Mouse (Mus musculus) natural killer cell, adult 2 months (primary cell): Measurements from ENCODE around the gene Maml3.

ENCODE experiments used
- DNase-seq, 2 experiments: peaks; one replicate each; pipeline ENCODE4 v3.0.0; 2022; ENCODE audit warnings: low spot score in 2 of 2

Maml3 gene

DNA sequence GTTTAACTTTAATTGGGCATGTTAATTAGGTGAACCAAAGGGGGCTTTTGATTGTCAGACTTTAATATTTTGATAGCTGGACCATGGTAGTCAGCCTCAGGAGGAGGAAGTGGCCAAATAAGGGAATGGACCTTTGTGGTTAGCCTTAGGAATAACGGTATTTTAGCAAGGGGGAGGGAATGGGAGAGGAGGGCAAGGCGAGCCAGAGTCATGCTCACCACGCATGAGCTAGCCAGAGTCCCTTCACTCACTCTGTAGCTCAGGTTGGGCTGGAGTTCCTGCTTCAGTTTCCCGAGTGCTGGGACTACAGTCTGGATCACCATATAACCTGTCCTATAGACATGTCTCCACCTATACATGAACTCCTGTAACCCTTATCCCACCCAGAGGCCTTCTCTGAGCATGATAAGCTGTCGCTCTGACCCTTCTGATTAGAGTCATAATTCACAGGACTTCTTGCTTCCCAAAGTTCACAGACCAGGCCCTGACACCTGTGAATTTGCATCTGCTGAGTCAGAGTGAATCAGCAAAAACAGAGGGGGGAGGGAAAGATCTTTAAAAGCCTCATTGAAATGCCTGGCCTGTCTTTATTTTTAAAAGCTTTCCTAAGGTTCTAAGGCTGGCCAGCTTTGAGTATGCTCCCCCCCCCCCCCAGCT lies 434.3 kb downstream of the Maml3 start:
- no peak for DNase-seq

DNA sequence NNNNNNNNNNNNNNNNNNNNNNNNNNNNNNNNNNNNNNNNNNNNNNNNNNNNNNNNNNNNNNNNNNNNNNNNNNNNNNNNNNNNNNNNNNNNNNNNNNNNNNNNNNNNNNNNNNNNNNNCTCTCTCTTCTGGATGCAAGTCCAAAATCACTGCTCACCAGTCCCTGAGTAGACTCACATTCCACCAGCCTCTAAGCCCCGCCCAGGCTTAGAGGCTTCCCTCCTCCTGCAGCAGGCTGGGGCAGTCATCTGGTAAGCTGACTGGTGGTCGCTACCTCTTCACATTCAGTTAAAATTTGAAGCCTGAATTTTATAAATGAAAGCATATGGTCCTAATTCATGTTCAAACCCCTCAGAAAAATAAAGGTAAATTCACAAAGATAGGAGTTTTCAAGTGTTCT lies 436.3 kb downstream of the Maml3 start:
- DNase-seq: no peak

DNA sequence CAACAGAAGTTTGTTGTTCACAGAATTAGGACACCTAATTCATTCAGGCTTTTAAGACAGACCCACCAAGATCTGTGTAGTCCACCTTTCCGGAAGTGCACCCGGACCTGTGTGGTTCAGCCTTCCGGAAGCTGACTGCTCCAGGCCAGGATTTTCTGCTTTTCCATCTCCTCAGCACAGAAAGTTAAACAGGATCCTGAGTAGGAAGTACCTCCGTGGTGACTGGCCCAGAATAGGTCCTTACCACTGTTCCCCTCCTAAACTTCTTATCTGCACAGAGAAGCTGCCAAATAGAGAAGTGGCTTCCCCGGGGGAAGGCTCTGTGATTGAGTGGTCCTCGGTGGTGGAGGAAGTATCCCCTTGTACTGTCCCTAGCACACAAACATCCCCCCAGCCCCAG lies 442.3 kb downstream of the Maml3 start:
- DNase-seq: no peak

DNA sequence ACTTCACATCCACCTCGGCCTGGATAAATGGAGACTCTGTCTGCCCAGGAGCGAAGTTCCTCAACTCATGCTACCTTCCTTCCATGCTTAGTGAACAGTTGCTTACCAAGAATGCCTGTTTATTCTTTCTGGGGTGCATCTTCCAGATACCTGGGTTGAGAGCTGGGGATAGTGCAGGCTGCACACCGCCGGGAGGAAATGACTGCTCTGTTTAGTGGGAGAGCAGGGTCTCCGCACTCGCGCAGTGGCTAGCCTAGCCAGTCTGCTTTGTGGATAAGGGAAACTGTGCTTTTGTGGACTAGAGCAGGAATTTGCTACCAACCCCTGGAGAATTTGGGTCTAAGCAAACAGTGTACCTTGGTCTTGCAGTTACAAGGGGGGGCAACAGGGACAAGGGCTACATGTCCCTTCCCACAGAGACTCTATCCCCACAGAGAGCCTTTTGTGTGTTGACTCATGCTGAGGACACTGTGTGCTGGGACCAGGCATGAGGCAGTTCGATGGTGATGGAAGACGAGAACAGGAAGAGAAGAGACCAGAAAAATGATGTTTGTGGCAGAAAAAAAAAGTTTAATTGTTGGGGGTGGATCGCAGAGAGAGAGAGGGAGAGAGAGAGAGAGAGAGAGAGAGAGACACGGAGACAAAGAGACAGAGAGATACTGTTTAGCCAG lies 442.9 kb downstream of the Maml3 start:
- no peak for DNase-seq

DNA sequence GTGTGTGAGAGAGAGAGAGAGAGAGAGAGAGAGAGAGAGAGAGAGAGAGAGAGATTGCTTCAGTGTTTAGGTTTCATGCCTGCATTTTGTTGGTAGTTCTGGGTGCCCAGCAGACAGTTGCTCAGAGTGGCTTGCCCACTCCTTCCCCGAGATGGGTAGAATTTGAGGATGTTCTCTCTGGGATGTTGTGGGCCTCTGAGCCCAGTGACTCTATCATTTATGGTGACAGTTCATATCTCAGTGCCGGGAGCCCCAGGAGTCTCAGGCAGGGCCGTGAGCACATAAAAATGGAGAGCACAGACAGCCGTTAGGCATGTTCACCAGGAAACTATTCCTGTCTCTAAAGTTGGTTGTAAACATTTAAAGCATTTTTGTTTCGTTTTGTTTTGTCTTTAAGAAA lies 443.5 kb downstream of the Maml3 start:
- no peak for DNase-seq

DNA sequence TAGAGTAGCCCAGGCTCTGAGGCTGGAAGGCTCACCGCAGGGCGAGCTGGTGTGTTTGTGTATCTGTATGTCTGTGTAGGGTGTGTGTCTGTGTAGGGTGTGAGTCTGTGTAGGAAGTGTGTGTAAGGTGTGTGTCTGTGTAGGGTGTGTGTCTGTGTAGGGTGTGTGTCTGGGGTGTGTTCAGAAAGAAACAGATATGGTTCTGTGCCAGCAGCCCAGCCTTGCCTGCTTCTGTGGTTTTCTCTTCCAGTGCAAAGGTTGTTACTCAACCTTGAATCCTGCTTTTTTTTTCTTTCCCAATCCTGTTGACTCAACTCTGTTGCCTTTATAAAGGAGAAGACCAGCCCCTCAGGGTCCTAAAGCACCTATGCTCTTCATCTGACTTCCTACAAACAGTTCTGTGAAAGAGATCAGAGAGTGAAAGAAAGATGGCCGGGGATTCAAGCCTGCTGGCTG lies 444.0 kb downstream of the Maml3 start:
- no peak for DNase-seq

DNA sequence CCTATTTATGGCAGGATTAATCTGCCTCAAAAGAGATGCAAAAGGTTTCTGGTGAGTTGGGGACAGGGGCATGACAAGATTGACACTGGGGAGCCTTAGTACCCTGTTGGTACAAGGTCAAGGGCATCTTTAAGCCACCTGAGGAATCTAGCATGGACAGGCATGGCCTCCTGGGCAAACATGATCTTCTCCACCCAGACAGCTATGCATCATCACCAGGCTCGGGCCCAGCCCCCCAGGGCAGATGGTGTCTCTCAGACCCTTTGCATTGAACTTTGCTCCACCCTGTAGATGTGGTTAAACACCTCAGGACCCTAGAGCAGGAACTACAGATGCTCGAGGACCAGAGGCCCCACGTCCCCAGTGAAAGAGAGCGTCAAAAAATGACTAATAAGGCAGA lies 444.8 kb downstream of the Maml3 start, which contains the start of gene Mgst2:
TSS of gene Mgst2 (plus strand) at position 301 of the 400 bp plus-strand sequence.
- no peak for DNase-seq

DNA sequence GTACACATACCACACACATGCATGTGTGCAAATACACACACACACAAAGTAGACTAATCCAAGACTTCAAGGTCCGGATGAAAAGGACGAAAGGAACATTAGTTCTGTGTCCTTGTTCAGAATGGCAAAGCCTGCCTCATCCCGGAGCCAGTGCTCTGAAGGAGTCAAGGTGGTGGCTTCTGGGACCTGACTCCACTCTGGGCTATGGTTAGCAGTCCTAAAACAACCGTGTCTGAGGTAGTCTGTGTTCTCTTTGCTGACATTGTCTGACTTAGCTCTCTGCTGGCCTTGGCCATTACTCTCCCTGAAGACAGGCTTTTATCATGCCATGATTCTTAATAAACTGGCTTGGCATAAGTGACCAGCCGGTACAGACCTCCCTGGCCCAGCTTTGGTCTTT lies 445.5 kb downstream of the Maml3 start:
- DNase-seq: no peak

DNA sequence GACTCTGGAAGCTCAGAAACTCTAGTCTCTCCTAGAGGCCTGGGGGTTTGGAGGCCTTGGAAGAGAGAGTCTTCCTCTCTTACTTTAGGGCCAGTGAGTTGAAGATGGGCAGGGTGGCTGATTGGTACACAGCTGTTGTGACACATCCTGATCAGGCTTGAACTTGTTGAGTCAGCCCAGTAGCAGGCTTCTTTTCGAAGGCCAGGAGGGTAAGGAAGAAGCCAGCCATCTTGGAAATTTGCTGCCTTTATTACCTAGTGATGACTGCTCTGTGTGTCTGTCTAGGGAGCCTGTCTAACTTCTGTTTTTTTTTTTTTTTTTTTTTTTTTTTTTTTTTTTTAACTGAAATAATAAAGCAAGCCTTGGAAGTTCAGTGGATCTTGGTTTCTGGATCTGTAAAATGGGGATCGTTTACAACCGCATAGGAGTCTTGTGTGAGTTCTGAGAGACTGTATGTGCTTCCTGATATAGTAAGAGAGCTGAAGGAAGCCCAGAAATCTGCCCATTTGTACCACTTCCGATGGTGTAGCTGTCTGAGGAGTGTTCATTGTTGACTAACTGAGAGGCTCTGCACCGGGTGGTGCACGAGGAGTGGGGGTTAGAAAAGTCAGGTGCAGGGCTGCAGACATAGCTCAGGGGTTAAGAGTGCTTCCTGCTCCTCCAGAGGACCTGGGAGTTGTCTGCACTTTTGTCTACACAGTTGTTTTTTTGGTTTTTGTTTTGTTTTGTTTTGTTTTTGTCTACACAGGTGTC lies 450.4 kb downstream of the Maml3 start:
- DNase-seq: peak; percentile 17 to 50

DNA sequence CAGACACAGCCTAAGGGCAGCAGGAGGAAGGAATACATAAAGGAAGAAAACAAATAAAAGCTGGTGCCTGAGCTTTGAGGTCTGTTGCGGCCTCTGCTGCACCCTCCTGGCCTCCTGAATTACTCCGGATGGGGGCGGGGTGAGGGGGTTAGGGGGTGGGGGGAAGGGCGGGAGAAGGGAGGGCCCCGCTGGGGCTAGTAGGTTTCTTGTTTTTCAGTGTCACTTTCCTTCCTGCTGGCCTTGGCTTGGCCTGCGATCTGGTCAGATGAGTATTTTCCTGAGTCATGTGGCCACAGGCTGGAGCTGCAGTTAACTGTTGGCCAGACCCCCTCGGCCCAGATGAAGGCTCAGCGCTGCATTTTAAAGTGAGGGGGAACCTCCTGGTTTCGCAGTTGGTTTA lies 452.2 kb downstream of the Maml3 start:
- DNase-seq: no peak

DNA sequence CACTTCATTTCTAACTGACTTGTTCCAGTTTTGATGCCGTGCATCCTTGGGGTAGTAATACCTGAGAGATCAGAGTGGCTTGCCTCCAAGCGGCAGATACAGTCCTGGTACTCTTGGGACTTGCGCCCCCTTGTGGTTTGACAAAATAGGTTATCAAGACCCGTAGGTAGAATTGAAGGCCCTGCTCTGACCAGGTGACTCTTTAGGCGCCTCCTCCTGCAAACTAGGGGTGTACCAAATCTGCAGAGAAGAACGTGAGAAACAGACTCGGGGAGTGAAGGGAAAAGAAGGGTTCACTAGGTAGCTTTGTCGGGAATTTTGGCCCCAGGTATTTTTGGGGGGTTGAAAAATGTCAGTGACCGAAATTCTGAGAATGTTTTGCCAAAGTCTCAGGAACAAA lies 452.6 kb downstream of the Maml3 start:
- peak; percentile 83 to 89 for DNase-seq

DNA sequence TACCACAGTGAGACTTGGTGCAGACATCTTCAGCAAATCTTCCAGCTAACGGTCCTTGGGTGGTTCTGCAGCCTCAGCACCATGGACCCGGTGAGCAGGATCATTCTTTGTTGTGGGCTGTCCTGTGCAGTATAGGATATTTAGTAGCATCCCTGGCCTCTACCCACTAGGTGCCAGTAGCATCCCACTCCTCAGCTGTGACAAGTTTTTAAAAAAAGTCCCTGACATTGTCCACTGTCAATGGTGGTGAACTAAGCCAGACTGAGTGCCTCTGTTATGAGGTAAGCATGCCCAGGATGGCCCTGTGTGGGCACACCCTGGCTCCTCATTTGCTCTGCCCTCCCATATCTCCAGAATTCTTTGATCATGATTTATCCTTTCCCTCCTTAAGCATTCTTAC lies 453.7 kb downstream of the Maml3 start:
- DNase-seq: no peak

DNA sequence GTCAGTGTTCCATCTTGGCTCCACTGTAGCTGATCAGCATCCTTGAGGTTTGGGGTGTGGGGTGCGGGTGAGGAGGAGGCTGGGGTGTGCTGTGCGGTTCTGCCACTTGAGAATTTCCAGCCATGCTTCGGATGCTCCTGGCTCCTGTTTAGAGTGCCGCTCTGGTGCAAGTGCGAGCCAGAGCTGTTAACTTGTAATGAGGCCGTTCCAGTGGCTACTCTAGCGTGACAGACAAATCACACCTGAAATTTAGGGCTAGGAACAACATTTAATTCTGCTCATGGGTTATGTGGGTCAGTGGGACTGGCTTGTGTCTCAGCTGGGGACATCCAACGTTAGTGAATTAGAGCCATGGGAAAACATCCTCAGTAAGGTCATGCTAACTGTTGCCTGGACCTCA lies 454.9 kb downstream of the Maml3 start:
- no peak for DNase-seq

DNA sequence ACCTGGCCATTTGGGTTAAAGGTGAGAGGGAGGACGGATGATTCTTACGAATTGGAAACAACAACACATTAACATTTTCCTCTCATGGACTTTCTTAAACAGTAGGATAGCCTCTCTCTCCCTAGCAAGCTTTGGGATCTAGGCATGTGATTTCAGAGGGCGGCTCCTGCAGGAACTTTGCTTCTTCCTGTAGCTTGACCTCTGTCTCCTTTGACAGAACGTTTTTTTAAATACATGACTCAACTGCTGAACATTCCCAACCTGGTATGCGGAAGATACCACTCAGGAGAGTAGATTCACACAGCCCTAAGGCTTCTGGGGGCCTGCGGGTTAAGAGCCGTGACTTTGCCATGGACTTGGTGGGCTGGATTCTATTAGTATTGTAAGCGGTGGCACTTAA lies 455.4 kb downstream of the Maml3 start:
- no peak for DNase-seq

DNA sequence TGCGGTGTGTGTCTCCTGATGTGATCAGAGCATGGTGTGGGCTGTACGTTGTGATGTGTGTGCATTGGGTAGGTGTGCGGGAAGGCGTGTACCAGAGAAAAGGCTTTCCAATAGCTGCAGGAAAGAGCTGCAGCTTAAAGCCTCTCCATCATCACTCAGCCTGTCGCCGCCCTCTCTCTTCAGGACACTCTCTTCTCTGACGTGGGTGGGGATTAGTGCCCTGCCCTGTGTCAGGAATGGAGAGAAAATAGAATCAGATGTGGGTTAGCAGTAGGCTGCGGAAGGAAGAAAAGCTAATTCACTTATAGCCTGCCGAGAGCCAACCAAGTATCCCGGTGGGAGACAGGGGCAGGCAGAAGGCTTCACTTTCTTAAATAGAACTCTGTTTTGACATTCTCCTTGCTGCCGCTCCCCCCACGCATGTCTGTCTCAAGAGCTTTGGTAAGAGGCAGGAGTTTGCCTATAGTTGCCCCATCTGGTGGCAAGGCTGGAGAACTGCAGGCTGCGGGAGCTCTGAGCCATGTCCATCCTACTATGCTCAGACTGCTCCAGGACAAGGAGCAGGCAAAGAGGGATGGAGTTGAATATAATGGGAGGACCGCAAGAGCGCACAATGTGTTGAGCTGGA lies 456.7 kb downstream of the Maml3 start:
- DNase-seq: peak; percentile 56 to 68

DNA sequence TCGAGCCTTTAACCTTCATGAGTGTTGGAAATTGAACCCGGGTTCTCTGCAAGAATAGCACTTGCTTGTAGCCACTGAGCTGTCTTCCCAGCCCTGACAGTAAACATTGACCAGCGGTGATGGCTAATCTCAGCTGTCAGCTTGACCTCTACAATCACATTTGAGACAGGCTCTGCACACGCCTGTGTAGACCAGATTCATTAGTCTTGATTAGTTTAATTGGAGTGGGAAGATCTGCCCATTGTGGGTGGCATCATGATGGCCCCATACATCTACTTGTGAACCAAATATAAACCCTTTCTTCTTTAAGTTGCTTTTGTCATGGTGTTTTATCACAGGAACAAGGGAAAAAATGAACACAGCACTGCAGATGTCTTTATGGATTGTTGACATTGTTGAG lies 457.5 kb downstream of the Maml3 start:
- no peak for DNase-seq

DNA sequence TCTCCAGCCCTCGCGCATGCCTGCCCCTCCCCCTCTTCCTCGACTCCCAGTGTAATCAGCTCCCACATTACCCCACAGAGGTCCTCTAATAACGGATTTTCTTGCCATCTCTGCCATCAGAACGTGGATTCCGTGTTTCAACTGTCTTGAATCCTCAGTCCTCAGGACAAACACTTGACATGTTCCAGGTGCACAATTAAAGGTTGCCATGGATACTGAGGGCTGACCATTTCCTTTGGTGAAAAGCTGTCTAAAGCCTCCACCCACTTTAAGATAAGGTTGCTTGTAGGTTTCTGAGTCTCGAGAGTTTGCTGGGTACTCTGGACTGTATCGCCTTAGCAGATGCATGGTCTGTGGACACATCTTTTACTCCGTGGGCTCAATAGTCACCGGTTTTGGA lies 458.6 kb downstream of the Maml3 start:
- DNase-seq: no peak

DNA sequence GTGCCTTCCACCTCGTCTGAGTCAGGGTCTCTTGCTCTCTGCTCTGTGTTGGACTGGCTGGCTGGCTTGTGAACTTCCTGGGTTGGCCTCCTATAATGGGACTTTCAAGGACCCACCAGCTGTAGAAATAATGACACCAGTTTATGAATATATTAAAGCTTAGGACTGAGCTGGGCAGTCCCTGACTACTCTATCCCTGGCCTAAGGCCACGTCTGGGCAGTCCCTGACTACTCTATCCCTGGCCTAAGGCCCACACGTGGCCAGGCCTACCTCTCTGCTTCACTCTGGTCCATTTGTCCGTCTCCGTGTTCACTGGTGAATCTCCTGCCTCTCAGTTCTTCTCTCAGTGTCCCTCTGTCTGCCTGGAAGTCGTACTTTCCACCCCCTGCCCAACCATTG lies 459.4 kb downstream of the Maml3 start:
- no peak for DNase-seq

DNA sequence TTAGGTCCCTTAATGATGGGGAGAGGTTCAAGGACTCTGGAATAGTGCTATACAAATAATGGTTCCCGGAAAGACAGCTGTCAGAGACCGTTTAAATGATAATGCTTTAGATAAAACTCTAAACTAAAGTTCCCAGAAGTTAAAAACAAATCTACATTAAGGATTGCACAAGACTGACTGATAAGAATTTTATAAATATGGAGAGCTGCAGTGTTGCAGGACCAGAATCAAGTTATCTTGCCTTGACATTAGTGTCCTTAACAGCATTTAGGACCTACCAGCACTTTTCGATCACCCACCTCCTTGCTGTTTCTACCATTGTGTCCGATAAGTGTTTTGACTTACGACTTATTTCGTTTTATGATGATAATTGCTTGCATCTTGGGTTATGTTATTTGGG lies 466.6 kb downstream of the Maml3 start:
- DNase-seq: no peak

DNA sequence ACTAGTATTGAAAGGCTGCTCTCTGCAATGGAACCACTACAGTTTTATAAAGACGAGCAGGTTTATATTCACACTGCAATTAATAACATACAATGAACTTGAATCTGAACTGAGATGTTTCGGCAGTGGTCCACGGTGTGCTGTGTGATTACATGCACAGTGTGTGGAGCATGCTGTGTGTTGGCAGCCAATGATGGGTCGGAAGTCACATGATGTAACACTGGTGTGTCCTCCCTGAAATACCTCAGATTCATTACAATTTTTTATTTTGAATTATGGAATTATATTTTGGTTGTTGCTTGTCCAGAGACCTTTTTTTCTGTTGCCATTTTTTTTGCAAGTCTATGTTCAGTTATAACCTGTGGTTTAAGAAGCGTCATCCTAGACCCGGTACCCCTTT lies 467.6 kb downstream of the Maml3 start:
- DNase-seq: no peak

DNA sequence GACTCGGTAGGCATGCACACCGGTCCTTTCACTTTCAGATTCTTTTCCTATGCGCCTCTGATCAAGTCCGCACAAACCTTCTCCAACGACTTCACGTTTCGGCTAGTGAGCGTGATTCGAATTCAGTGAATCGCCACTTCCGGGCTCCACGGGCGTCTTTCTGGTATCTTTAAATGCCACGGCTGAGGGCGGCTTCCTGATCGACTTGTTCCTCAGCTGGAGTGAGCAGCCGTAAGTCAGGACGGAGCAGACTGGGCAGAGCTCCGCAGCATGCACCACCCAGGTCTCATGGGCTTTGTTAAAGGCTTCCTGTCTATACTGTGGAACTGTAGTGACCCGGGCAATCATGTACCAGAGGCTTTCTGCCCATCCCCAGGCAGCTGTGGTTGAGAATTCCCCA lies 468.2 kb downstream of the Maml3 start:
- DNase-seq: peak; percentile 53 to 60

DNA sequence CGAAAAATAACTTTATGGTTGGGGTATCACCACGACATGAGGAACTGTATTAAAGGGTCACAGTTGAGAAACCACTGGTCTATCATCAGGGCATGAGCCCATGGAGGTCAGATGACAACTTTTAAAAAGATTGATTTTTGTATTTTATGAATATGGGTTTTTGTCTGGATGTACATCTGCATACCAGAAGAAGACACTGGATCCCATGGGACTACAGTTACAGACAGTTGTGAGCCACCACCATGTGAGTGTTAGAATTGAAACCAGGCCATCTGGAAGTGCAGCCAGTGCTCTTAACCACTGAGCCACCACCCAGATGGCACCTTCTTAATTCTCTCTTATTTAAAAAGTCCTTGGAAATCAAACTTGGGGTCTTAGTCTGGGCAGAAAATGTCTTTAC lies 468.9 kb downstream of the Maml3 start:
- no peak for DNase-seq
